Mouse (Mus musculus): Measurements from ENCODE around the gene Sds.

DNA sequence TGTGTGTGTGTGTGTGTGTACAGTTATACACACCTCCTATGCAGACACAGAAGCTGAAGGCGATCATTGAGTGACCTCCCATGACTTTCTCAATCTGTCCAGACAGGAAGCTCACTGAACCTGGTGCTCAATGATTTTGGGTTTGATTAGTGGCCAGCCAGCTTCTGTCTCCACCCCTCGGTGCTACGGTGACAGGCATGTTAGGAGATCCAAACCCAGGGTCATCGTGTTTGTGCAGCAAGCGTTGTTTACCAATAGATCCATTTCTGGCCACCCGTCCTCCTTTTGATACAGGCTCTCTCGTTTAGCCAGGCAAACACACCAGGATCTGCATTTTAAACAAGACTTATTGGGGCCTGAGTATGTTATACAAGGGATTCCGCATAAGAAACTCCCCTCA is 55.3 kb downstream of the Sds start:
- TF ChIP-seq CTCF (IDR thresholded peaks at IDR 0.05; ENCODE audit: borderline replicate concordance, insufficient read depth, low read length) (no peak), POLR2A (IDR thresholded peaks at IDR 0.05; ENCODE audit: low read depth, low read length) (no peak)
